7 mouse cellular contexts compared by ENCODE assay signal in genomic region chr4:43492821-43493185, GRCm38 (mm10). TPM values are rescaled to one million over a fixed set of nuclear protein-coding genes. Genes with fewer than 3 reads are reported as not detected.
DNase-seq lines count a peak whose midpoint lies in the region; ATAC-seq and TF ChIP-seq lines count a peak whose summit lies in the region.

Gene Ccdc107 (plus strand): TSS chr4:43492900.

- no peak for TF ChIP-seq POLR2A in small intestine, adult 2 months (IDR thresholded peaks at IDR 0.05; ENCODE audit: low read depth, low read length)

- peak within 1 kb of the TSS; percentile 67 for H3K4me3 ChIP-seq in embryonic facial prominence, embryonic 10.5 days
- H3K4me3 ChIP-seq in intestine, postnatal 0 days (ENCODE audit: low read depth, low read length), result peak within 1 kb of the TSS; percentile 70
- H3K4me3 ChIP-seq in midbrain, embryonic 12.5 days, result peak within 1 kb of the TSS; percentile 65
- H3K4me3 ChIP-seq in small intestine, adult 2 months (ENCODE audit: low read depth, low read length), result peak within 1 kb of the TSS; percentile 90

- peak within 1 kb of the TSS; percentile 86 for H3K27ac ChIP-seq in embryonic facial prominence, embryonic 10.5 days (replicated peaks)
- peak within 1 kb of the TSS; percentile 72 for H3K27ac ChIP-seq in intestine, postnatal 0 days (ENCODE audit: low read depth, low read length)
- peak within 1 kb of the TSS; percentile 90 for H3K27ac ChIP-seq in midbrain, embryonic 12.5 days (replicated peaks)
- peak within 1 kb of the TSS; percentile 47 for H3K27ac ChIP-seq in small intestine, adult 2 months (ENCODE audit: insufficient read depth, low read depth, low read length)

- DNase-seq in adrenal gland, postnatal 10 days, result peak; percentile 94
- peak; percentile 95 for DNase-seq in embryonic facial prominence, embryonic 10.5 days (ENCODE audit: low spot score)
- no peak for DNase-seq in gonadal fat pad, adult 2 months (ENCODE audit: low read depth)
- DNase-seq in left cerebral cortex, postnatal 4 days, result peak; percentile 95

- ATAC-seq in intestine, postnatal 0 days, result peak; percentile 94
- peak; percentile 96 for ATAC-seq in midbrain, embryonic 12.5 days (ENCODE audit: low FRiP score, low read depth)

- WGBS in embryonic facial prominence, embryonic 10.5 days, result under 1% methylated on average over 25 of the region's 25 CpGs
- under 1% methylated on average over 25 of the region's 25 CpGs for WGBS in intestine, postnatal 0 days
- WGBS in midbrain, embryonic 12.5 days, result under 1% methylated on average over 25 of the region's 25 CpGs
- under 1% methylated on average over 25 of the region's 25 CpGs for WGBS in small intestine, adult 2 months

- no peaks in the 10 kb centered on the region for H3K27me3 ChIP-seq in embryonic facial prominence, embryonic 10.5 days (replicated peaks; ENCODE audit: low read depth, poor library complexity, severe bottlenecking)
- no peaks in the 10 kb centered on the region for H3K27me3 ChIP-seq in intestine, postnatal 0 days (replicated peaks; ENCODE audit: control insufficient read depth, insufficient read depth, low read length)
- H3K27me3 ChIP-seq in midbrain, embryonic 12.5 days, result peaks cover 20% of the 10 kb centered on the region
- H3K27me3 ChIP-seq in small intestine, adult 2 months (ENCODE audit: control insufficient read depth, insufficient read depth, low read length), result no peaks in the 10 kb centered on the region

- H3K36me3 ChIP-seq in embryonic facial prominence, embryonic 10.5 days (replicated peaks), result peaks cover 28% of the 10 kb centered on the region
- H3K36me3 ChIP-seq in intestine, postnatal 0 days (ENCODE audit: control insufficient read depth, insufficient read depth), result peaks cover 5% of the 10 kb centered on the region; the same call in 1 of the 2 replicates
- 0 out of 2 replicates have a peak, but pooled peaks cover 2% of the 10 kb centered on the region for H3K36me3 ChIP-seq in midbrain, embryonic 12.5 days
- H3K36me3 ChIP-seq in small intestine, adult 2 months (ENCODE audit: control insufficient read depth, insufficient read depth, low read length), result peaks cover 8% of the 10 kb centered on the region; the same call in 1 of the 2 replicates

- H3K9me3 ChIP-seq in embryonic facial prominence, embryonic 10.5 days, result no peaks in the 10 kb centered on the region
- no peaks in the 10 kb centered on the region for H3K9me3 ChIP-seq in intestine, postnatal 0 days (ENCODE audit: control insufficient read depth)
- H3K9me3 ChIP-seq in midbrain, embryonic 12.5 days, result no peaks in the 10 kb centered on the region

- peak within 1 kb of the TSS; percentile 82 for H3K4me2 ChIP-seq in intestine, postnatal 0 days (replicated peaks; ENCODE audit: low read depth)
- peak within 1 kb of the TSS; percentile 66 for H3K4me2 ChIP-seq in midbrain, embryonic 12.5 days (replicated peaks)

- H3K4me1 ChIP-seq in embryonic facial prominence, embryonic 10.5 days, result peaks cover 33% of the 10 kb centered on the region
- peaks cover 3% of the 10 kb centered on the region; the same call in 1 of the 2 replicates for H3K4me1 ChIP-seq in intestine, postnatal 0 days (replicated peaks; ENCODE audit: control insufficient read depth, insufficient read depth, low read length)
- peaks cover 26% of the 10 kb centered on the region for H3K4me1 ChIP-seq in midbrain, embryonic 12.5 days
- peaks cover 10% of the 10 kb centered on the region for H3K4me1 ChIP-seq in small intestine, adult 2 months (ENCODE audit: control insufficient read depth, insufficient read depth, insufficient read length, low read length)

- TF ChIP-seq CTCF in intestine, postnatal 0 days (IDR thresholded peaks at IDR 0.05; ENCODE audit: low read depth), result no peak
- no peak for TF ChIP-seq CTCF in small intestine, adult 2 months (IDR thresholded peaks at IDR 0.05; ENCODE audit: extremely low read depth, insufficient read length, insufficient replicate concordance, low read depth, low read length)

- H3K9ac ChIP-seq in intestine, postnatal 0 days (ENCODE audit: low read depth, low read length), result peak within 1 kb of the TSS; percentile 65
- peak within 1 kb of the TSS; percentile 76 for H3K9ac ChIP-seq in midbrain, embryonic 12.5 days (replicated peaks)

- intact Hi-C loops in left cerebral cortex, postnatal 4 days (cut with DNase I), result loop anchor here (5.0 kb wide), 1 partner anchor 51 kb away; the partner anchor contains the start of gene Tesk1

RNA-seq across cellular contexts. Expression of gene Ccdc107, which starts in this region (rescaled TPM):
- total RNA-seq in adrenal gland, postnatal 10 days (2021), result 10 to 100 TPM; 41.1 to 45.5 TPM
- polyA plus RNA-seq in embryonic facial prominence, embryonic 10.5 days (2016; fragmentation: Nextera tagmentation; extraction: Ambion mirVana), result 45.2 and 46.6 TPM in 2 replicates
- polyA plus RNA-seq in gonadal fat pad, adult 2 months (2012; rRNA removed), result 184 and 241 TPM in 2 replicates
- polyA plus RNA-seq in intestine, postnatal 0 days (2015; fragmentation: Nextera tagmentation; extraction: Ambion mirVana), result 79.8 and 83.1 TPM in 2 replicates
- total RNA-seq in left cerebral cortex, postnatal 4 days (2021), result 10 to 100 TPM; 29.9 to 34.3 TPM
- polyA plus RNA-seq in midbrain, embryonic 12.5 days (2016; fragmentation: Nextera tagmentation; extraction: Ambion mirVana), result 45.0 and 47.9 TPM in 2 replicates
- 365 and 503 TPM in 2 replicates for polyA plus RNA-seq in small intestine, adult 2 months (2012; rRNA removed)
